Mouse (Mus musculus): Measurements from ENCODE around the gene Syne1.

DNA sequence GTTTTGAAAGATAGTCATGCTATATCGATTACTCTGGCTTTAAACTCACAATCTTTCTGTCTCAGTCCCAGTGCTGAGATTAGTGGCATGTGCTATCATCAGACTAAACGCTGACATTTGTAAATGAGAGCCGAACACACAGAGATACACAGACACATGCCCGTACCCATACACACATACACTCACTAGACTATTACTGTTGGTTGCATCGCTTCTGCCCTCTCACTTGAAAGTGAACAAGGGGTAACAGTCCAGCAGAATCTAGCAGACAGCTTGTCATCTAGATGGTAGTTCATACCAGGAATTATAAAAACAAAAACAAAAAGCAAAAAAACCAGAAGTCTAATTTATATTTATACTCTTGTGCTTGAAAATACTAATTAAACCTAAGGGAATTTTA is 355.0 kb downstream of the Syne1 start:
- TF ChIP-seq EP300 (IDR thresholded peaks at IDR 0.05; ENCODE audit: insufficient read depth, low read depth, low read length): no peak
- no peak for TF ChIP-seq CTCF (IDR thresholded peaks at IDR 0.05)
- no peak for TF ChIP-seq POLR2A (IDR thresholded peaks at IDR 0.05; ENCODE audit: insufficient read depth, low read depth, low read length)
